Mouse (Mus musculus) midbrain, embryonic 16.5 days (tissue): ENCODE data around the gene Gbgt1. TPM values are rescaled to one million over a fixed set of nuclear protein-coding genes. Genes with fewer than 3 reads are reported as not detected.

Experiments used
- ATAC-seq: fragments of 200-750 bp; cut with Nextera tagmentation; 2 replicates; pipeline ENCODE4 v1.8.0; 2017; ENCODE audit warnings: moderate TSS enrichment
- H3K27ac ChIP-seq: fragments of 300-500 bp; sonication (generic); 2 replicates; pipeline ENCODE4 v1.5.1; 2014; ENCODE audit warnings: mild to moderate bottlenecking, low read length, mixed read lengths
- H3K27me3 ChIP-seq: fragments of 300-500 bp; sonication (generic); 2 replicates; pipeline ENCODE4 v1.6.1; 2014; ENCODE audit warnings: low read depth, low read length, mixed read lengths; ENCODE audit not compliant: control insufficient read depth, insufficient read depth
- H3K36me3 ChIP-seq: fragments of 300-500 bp; sonication (generic); 2 replicates; pipeline ENCODE4 v1.6.1; 2014; ENCODE audit warnings: mild to moderate bottlenecking, low read length, moderate library complexity, mixed read lengths; ENCODE audit not compliant: control insufficient read depth, insufficient read depth
- H3K4me1 ChIP-seq: fragments of 300-500 bp; sonication (generic); 2 replicates; pipeline ENCODE4 v1.6.1; 2014; ENCODE audit warnings: mild to moderate bottlenecking, low read length, mixed read lengths; ENCODE audit not compliant: control insufficient read depth, insufficient read depth
- H3K4me2 ChIP-seq: fragments of 300-500 bp; sonication (generic); 2 replicates; pipeline ENCODE4 v1.6.1; 2014; ENCODE audit warnings: mild to moderate bottlenecking, low read length, mixed read lengths
- H3K4me3 ChIP-seq: fragments of 300-500 bp; sonication (generic); 2 replicates; pipeline ENCODE4 v1.5.1; 2014; ENCODE audit warnings: low read depth, mild to moderate bottlenecking, low read length, moderate library complexity, mixed read lengths
- H3K9ac ChIP-seq: fragments of 300-500 bp; sonication (generic); 2 replicates; pipeline ENCODE4 v1.6.1; 2014; ENCODE audit warnings: low read depth, low read length, mixed read lengths
- H3K9me3 ChIP-seq: fragments of 300-500 bp; sonication (generic); replicated peaks from 2 replicates; pipeline ENCODE4 v1.6.1; 2014; ENCODE audit warnings: mild to moderate bottlenecking, low read length, mixed read lengths; ENCODE audit not compliant: control insufficient read depth, poor library complexity, severe bottlenecking
- WGBS: fragments of 180-500 bp; shearing (Covaris S2); extraction: QIAGEN DNeasy Blood & Tissue Kit; methylation state at CpG from one replicate; pipeline ENCODE4 v1.1.7; 2014; 5-methylcytosine and 5-hydroxymethylcytosine counted together
- polyA plus RNA-seq: library from polyadenylated mRNA; unstranded; fragments of >200 nt; fragmentation: Nextera tagmentation; extraction: Ambion mirVana; gene quantifications from 2 replicates; pipeline ENCODE4 v1.2.1, GENCODE M21; 2015

The Gbgt1 gene
- polyA plus RNA-seq, 1 experiment from 2014 or later = 1.1 TPM

- Histone ChIP-seq H3K9me3 (no peaks in the 10 kb centered on the region), H3K4me1 (peaks cover 55% of the 10 kb centered on the region), H3K4me2 (no peak overlapping the region), H3K27me3 (no peaks in the 10 kb centered on the region), H3K27ac (peak overlapping the region; percentile 72; the same call in 1 of the 2 replicates), H3K4me3 (no peak overlapping the region), H3K36me3 (no peaks in the 10 kb centered on the region), H3K9ac (no peak overlapping the region)
- 74% methylated on average over 10 of the region's 10 CpGs for WGBS
- no peak for ATAC-seq
These were observed 27.7 kb downstream of the Gbgt1 start for GRCm38 (mm10) chr2:28524406-28524805.

- no peaks in the 10 kb centered on the region for H3K36me3 ChIP-seq
- H3K4me2 ChIP-seq = peak overlapping the region; percentile 23; the same call in 1 of the 2 replicates
- H3K9me3 ChIP-seq = no peaks in the 10 kb centered on the region
- peak; percentile 13; the same call in 1 of the 2 replicates for ATAC-seq
- 9% methylated on average over 11 of the region's 11 CpGs for WGBS
- H3K27me3 ChIP-seq = no peaks in the 10 kb centered on the region
- peak overlapping the region; percentile 72 for H3K27ac ChIP-seq
- no peak overlapping the region for H3K4me3 ChIP-seq
- H3K9ac ChIP-seq = peak overlapping the region; percentile 22
- H3K4me1 ChIP-seq = peaks cover 57% of the 10 kb centered on the region
These were observed 28.7 kb downstream of the Gbgt1 start for GRCm38 (mm10) chr2:28525219-28525942.

- H3K27me3 ChIP-seq = no peaks in the 10 kb centered on the region
- H3K9ac ChIP-seq = peak overlapping the region; percentile 22; the same call in 1 of the 2 replicates
- no peak for ATAC-seq
- peak overlapping the region; percentile 72 for H3K27ac ChIP-seq
- H3K36me3 ChIP-seq = no peaks in the 10 kb centered on the region
- WGBS = 34% methylated on average over 12 of the region's 12 CpGs
- no peak overlapping the region for H3K4me2 ChIP-seq
- H3K4me1 ChIP-seq = peaks cover 52% of the 10 kb centered on the region
- H3K4me3 ChIP-seq = no peak overlapping the region
- no peaks in the 10 kb centered on the region for H3K9me3 ChIP-seq
These were observed 29.5 kb downstream of the Gbgt1 start for GRCm38 (mm10) chr2:28525943-28526876.

- H3K4me1 ChIP-seq = peaks cover 64% of the 10 kb centered on the region
- H3K9me3 ChIP-seq = no peaks in the 10 kb centered on the region
- H3K4me3 ChIP-seq = no peak overlapping the region
- ATAC-seq = no peak
- no peak overlapping the region for H3K4me2 ChIP-seq
- H3K27me3 ChIP-seq = no peaks in the 10 kb centered on the region
- H3K36me3 ChIP-seq = no peaks in the 10 kb centered on the region
- no peak overlapping the region for H3K27ac ChIP-seq
- H3K9ac ChIP-seq = peak overlapping the region; percentile 16; the same call in 1 of the 2 replicates
- 86% methylated on average over 20 of the region's 20 CpGs for WGBS
These were observed 31.0 kb downstream of the Gbgt1 start for GRCm38 (mm10) chr2:28527436-28528353.

GRCm38 (mm10) chr2:28528354-28528730 is 31.7 kb downstream of the Gbgt1 start:
- 83% methylated on average over 7 of the region's 7 CpGs for WGBS
- Histone ChIP-seq H3K9me3 (no peaks in the 10 kb centered on the region), H3K4me2 (no peak overlapping the region), H3K27ac (no peak overlapping the region), H3K4me1 (peaks cover 69% of the 10 kb centered on the region), H3K36me3 (no peaks in the 10 kb centered on the region), H3K27me3 (no peaks in the 10 kb centered on the region), H3K4me3 (no peak overlapping the region), H3K9ac (peak overlapping the region; percentile 22)
- no peak for ATAC-seq

- no peaks in the 10 kb centered on the region for H3K36me3 ChIP-seq
- 0 out of 2 replicates have a peak overlapping the region, but pooled peaks have one; percentile 35 for H3K27ac ChIP-seq
- H3K27me3 ChIP-seq = no peaks in the 10 kb centered on the region
- 67% methylated on average over 4 of the region's 4 CpGs for WGBS
- no peak overlapping the region for H3K4me3 ChIP-seq
- no peak overlapping the region for H3K4me2 ChIP-seq
- peaks cover 74% of the 10 kb centered on the region for H3K4me1 ChIP-seq
- H3K9ac ChIP-seq = no peak overlapping the region
- ATAC-seq = no peak
- no peaks in the 10 kb centered on the region for H3K9me3 ChIP-seq
These were observed 33.2 kb downstream of the Gbgt1 start for GRCm38 (mm10) chr2:28529856-28530255.

- H3K36me3 ChIP-seq = no peaks in the 10 kb centered on the region
- no peak overlapping the region for H3K4me2 ChIP-seq
- H3K27me3 ChIP-seq = no peaks in the 10 kb centered on the region
- WGBS = 46% methylated on average over 7 of the region's 7 CpGs
- H3K4me1 ChIP-seq = peaks cover 74% of the 10 kb centered on the region
- H3K9me3 ChIP-seq = no peaks in the 10 kb centered on the region
- ATAC-seq = no peak
- no peak overlapping the region for H3K4me3 ChIP-seq
- no peak overlapping the region for H3K27ac ChIP-seq
- H3K9ac ChIP-seq = no peak overlapping the region
These were observed 33.6 kb downstream of the Gbgt1 start for GRCm38 (mm10) chr2:28530311-28530710.

- WGBS = 3% methylated on average over 48 of the region's 49 CpGs
- Histone ChIP-seq H3K27me3 (no peaks in the 10 kb centered on the region), H3K9me3 (no peaks in the 10 kb centered on the region), H3K4me2 (peak overlapping the region; percentile 58), H3K27ac (peak overlapping the region; percentile 80), H3K9ac (peak overlapping the region; percentile 63), H3K36me3 (no peaks in the 10 kb centered on the region), H3K4me1 (peaks cover 76% of the 10 kb centered on the region), H3K4me3 (peak overlapping the region; percentile 45)
- peak; percentile 89 for ATAC-seq
These were observed 36.5 kb downstream of the Gbgt1 start for GRCm38 (mm10) chr2:28532938-28533771.
